Comparison of ENCODE assay signal across 12 mouse cellular contexts in genomic region chr2:131093577-131093976, GRCm38 (mm10). TPM values are rescaled to one million over a fixed set of nuclear protein-coding genes. Genes with fewer than 3 reads are reported as not detected.
"Had no signal": no experiment of that assay in that cellular context is flagged by ENCODE, and none has a peak within 500 bp of the region (broad histone marks: within the 10 kb centered on the region; RNA-seq: fewer than 3 reads in every experiment).

No protein-coding gene starts in this region.

- DNase-seq: liver, postnatal 0 days; lung, adult 2 months; midbrain, embryonic 14.5 days; retina, postnatal 1 day; right cerebral cortex, adult 18-20 months; right cerebral cortex, postnatal 25 days; right cerebral cortex, postnatal 4 days; spleen, adult 18-20 months; thymus, adult 18-20 months; thymus, postnatal 14 days; thymus, postnatal 36 days had no signal

RNA-seq across cellular contexts. Expression of gene Adam33, which starts 30.0 kb away (rescaled TPM):
- total RNA-seq: megakaryocyte progenitor cell, adult 5-6 weeks had no signal

RNA-seq across cellular contexts. Expression of gene Gm11037, which starts 39.7 kb away (rescaled TPM):
- total RNA-seq: megakaryocyte progenitor cell, adult 5-6 weeks had no signal

RNA-seq across cellular contexts. Expression of gene Gfra4, which starts 50.7 kb away (rescaled TPM):
- total RNA-seq: megakaryocyte progenitor cell, adult 5-6 weeks had no signal
